Mouse (Mus musculus) ES-CJ7 (cell line): ENCODE results near the gene Hectd1.

ENCODE experiments used
- DNase-seq: peaks from one replicate; pipeline ENCODE4 v3.0.0; 2011; ENCODE audit warnings: low read depth, low spot score

The Hectd1 gene

GRCm38 (mm10) chr12:51829290-51830076 lies at the start of gene Hectd1:
Hectd1 (minus strand) TSS chr12:51829536.
- DNase-seq, result peak; percentile 65

GRCm38 (mm10) chr12:51871446-51872144 lies 42.3 kb upstream of the Hectd1 start:
- no peak for DNase-seq

GRCm38 (mm10) chr12:51869511-51869910 lies 40.2 kb upstream of the Hectd1 start:
- no peak for DNase-seq

- no peak for DNase-seq
These were observed 37.7 kb upstream of the Hectd1 start for GRCm38 (mm10) chr12:51867076-51867475.

GRCm38 (mm10) chr12:51866226-51866910 lies 37.0 kb upstream of the Hectd1 start:
- no peak for DNase-seq

- DNase-seq, result no peak
These were observed 36.4 kb upstream of the Hectd1 start for GRCm38 (mm10) chr12:51865790-51866179.

GRCm38 (mm10) chr12:51865061-51865789 lies 35.9 kb upstream of the Hectd1 start:
- DNase-seq, result no peak

- DNase-seq, result no peak
These were observed 34.0 kb upstream of the Hectd1 start for GRCm38 (mm10) chr12:51863116-51864002.

- peak; percentile 95 for DNase-seq
These were observed 29.0 kb upstream of the Hectd1 start for GRCm38 (mm10) chr12:51858134-51859028.

GRCm38 (mm10) chr12:51856768-51857295 lies 27.5 kb upstream of the Hectd1 start:
- no peak for DNase-seq

GRCm38 (mm10) chr12:51855872-51856271 lies 26.5 kb upstream of the Hectd1 start:
- no peak for DNase-seq

GRCm38 (mm10) chr12:51855453-51855852 lies 26.1 kb upstream of the Hectd1 start:
- no peak for DNase-seq

GRCm38 (mm10) chr12:51851617-51852016 lies 22.3 kb upstream of the Hectd1 start:
- no peak for DNase-seq

GRCm38 (mm10) chr12:51851155-51851554 lies 21.8 kb upstream of the Hectd1 start:
- no peak for DNase-seq

GRCm38 (mm10) chr12:51850339-51850738 lies 21.0 kb upstream of the Hectd1 start:
- DNase-seq, result no peak

GRCm38 (mm10) chr12:51849902-51850301 lies 20.6 kb upstream of the Hectd1 start:
- DNase-seq, result peak; percentile 39

- DNase-seq, result no peak
These were observed 18.8 kb upstream of the Hectd1 start for GRCm38 (mm10) chr12:51847953-51848680.

- no peak for DNase-seq
These were observed 15.9 kb upstream of the Hectd1 start for GRCm38 (mm10) chr12:51845261-51845660.

GRCm38 (mm10) chr12:51844771-51845256 lies 15.5 kb upstream of the Hectd1 start:
- peak; percentile 93 for DNase-seq
